Mouse (Mus musculus): ENCODE measurements around the gene Capn7. TPM values are rescaled to one million over a fixed set of nuclear protein-coding genes. Genes with fewer than 3 reads are reported as not detected.
A peak's percentile ranks its signal among the peaks of the same experiment; 100 is the strongest.

Gene Capn7
- total RNA-seq, 2 experiments from 2014 or later, result 27.8 to 28.3 TPM

- intact Hi-C loops (cut with DNase I), result no loop called here
- DNase-seq, result no peak
These were observed 8.9 kb downstream of the Capn7 start for GRCm38 (mm10) chr14:31345367-31345766.

- no peak for DNase-seq
- intact Hi-C loops (cut with DNase I), result loop anchor here (10.0 kb wide), 1 partner anchor 327 kb away; no protein-coding TSS in a partner anchor
These were observed 25.8 kb downstream of the Capn7 start for GRCm38 (mm10) chr14:31362236-31362635.

GRCm38 (mm10) chr14:31364589-31364988, 28.2 kb downstream of the Capn7 start:
- DNase-seq, result no peak
- intact Hi-C loops (cut with DNase I), result loop anchor here (10.0 kb wide), 1 partner anchor 330 kb away; no protein-coding TSS in a partner anchor

- intact Hi-C loops (cut with DNase I), result loop anchor here (5.0 to 10.0 kb wide), 2 partner anchors 107 to 331 kb away; no protein-coding TSS in a partner anchor
- peak in 1 of 2 experiments; percentile 73 for DNase-seq
These were observed 28.9 kb downstream of the Capn7 start for GRCm38 (mm10) chr14:31365350-31365749.

GRCm38 (mm10) chr14:31367951-31368350, 31.5 kb downstream of the Capn7 start:
- no peak for DNase-seq
- intact Hi-C loops (cut with DNase I), result loop anchor here (5.0 to 10.0 kb wide), 2 partner anchors 104 to 333 kb away; no protein-coding TSS in a partner anchor

GRCm38 (mm10) chr14:31369377-31369776, 32.9 kb downstream of the Capn7 start:
- intact Hi-C loops (cut with DNase I), result loop anchor here (5.0 to 10.0 kb wide), 2 partner anchors 103 to 335 kb away; no protein-coding TSS in a partner anchor
- no peak for DNase-seq

GRCm38 (mm10) chr14:31374390-31374789, 38.0 kb downstream of the Capn7 start:
- DNase-seq, result no peak
- intact Hi-C loops (cut with DNase I), result no loop called here

- intact Hi-C loops (cut with DNase I), result no loop called here
- no peak for DNase-seq
These were observed 39.9 kb downstream of the Capn7 start for GRCm38 (mm10) chr14:31376331-31376730.

GRCm38 (mm10) chr14:31382276-31382675, 45.8 kb downstream of the Capn7 start:
- no peak for DNase-seq
- intact Hi-C loops (cut with DNase I), result loop anchor here (5.0 kb wide), 1 partner anchor 85 kb away; no protein-coding TSS in a partner anchor

GRCm38 (mm10) chr14:31383470-31384050, 47.1 kb downstream of the Capn7 start:
- intact Hi-C loops (cut with DNase I), result loop anchor here (5.0 kb wide), 1 partner anchor 84 kb away; no protein-coding TSS in a partner anchor
- peak in 1 of 2 experiments; percentile 1 for DNase-seq

- intact Hi-C loops (cut with DNase I), result loop anchor here (5.0 kb wide), 1 partner anchor 83 kb away; no protein-coding TSS in a partner anchor
These were observed 48.2 kb downstream of the Capn7 start for GRCm38 (mm10) chr14:31384366-31385323.

GRCm38 (mm10) chr14:31385406-31385805, 49.0 kb downstream of the Capn7 start:
- DNase-seq, result peak in 1 of 2 experiments; percentile 1
- intact Hi-C loops (cut with DNase I), result no loop called here

More at GRCm38 (mm10) chr14:31384366-31385323, 48.2 kb downstream of the Capn7 start:
- DNase-seq, result peak in 1 of 2 experiments; percentile 29

GRCm38 (mm10) chr14:31385977-31386697, 49.7 kb downstream of the Capn7 start:
- intact Hi-C loops (cut with DNase I), result loop anchor here (1.0 kb wide), 1 partner anchor 50 kb away; the partner anchor contains the start of gene Sh3bp5
- peak; percentile 74 to 80 for DNase-seq

- intact Hi-C loops (cut with DNase I), result no loop called here
These were observed 51.0 kb downstream of the Capn7 start for GRCm38 (mm10) chr14:31387301-31387981.

GRCm38 (mm10) chr14:31388086-31388872, 51.8 kb downstream of the Capn7 start:
- intact Hi-C loops (cut with DNase I), result no loop called here
- DNase-seq, result peak in 1 of 2 experiments; percentile 2

More at GRCm38 (mm10) chr14:31387301-31387981, 51.0 kb downstream of the Capn7 start:
- peak in 1 of 2 experiments; percentile 4 for DNase-seq

GRCm38 (mm10) chr14:31389421-31390147, 53.1 kb downstream of the Capn7 start:
- peak in 1 of 2 experiments; percentile 3 for DNase-seq
- intact Hi-C loops (cut with DNase I), result no loop called here

GRCm38 (mm10) chr14:31392300-31392699, 55.9 kb downstream of the Capn7 start:
- intact Hi-C loops (cut with DNase I), result no loop called here
- DNase-seq, result no peak
